Mouse (Mus musculus) left cerebral cortex, adult 2 months (tissue): ENCODE data around the gene F11r. TPM values are rescaled to one million over a fixed set of nuclear protein-coding genes. Genes with fewer than 3 reads are reported as not detected.
A peak's percentile ranks its signal among the peaks of the same experiment; 100 is the strongest.

ENCODE experiments used
- DNase-seq, 2 experiments: peaks; one replicate each; pipeline ENCODE4 v3.0.0; 2021 to 2022; ENCODE audit warnings: low spot score in 2 of 2, mixed read lengths in 1 of 2; ENCODE audit errors: extremely low spot score in 1 of 2
- H3K27ac ChIP-seq: fragments of 200-600 bp; 2 replicates; pipeline ENCODE4 v1.8.1; 2022
- H3K4me3 ChIP-seq: fragments of 200-600 bp; 2 replicates; pipeline ENCODE4 v1.8.1; 2022
- CTCF ChIP-seq: fragments of 200-600 bp; IDR thresholded peaks from 2 replicates; pipeline ENCODE4 v1.8.1; 2022; ENCODE audit warnings: antibody characterized with exemption, mild to moderate bottlenecking, moderate library complexity
- intact Hi-C: fragments of 180-260 bp; cut with DNase I; formaldehyde crosslinking; loops from one replicate; pipeline ENCODE4 v1.15.1; 2025
- long read RNA-seq, 2 experiments: library from polyadenylated mRNA; stranded (forward); transcript quantifications; one replicate each; pipeline ENCODE4 v2.0.0; 2021; ENCODE audit warnings: borderline mapping rate in 2 of 2
- total RNA-seq, 2 experiments: library from RNA; stranded (reverse); gene quantifications; 2 replicates each; pipeline ENCODE4 v1.2.3; 2021

Gene F11r
- 1 to 10 TPM; 4.9 to 6.2 TPM for total RNA-seq
- long read RNA-seq, experiment 1, partial matches to known transcripts = 0 of 2 reads
- long read RNA-seq, experiment 1, other reads (novel, unspliced or antisense) = 2 of 2 reads
- long read RNA-seq, experiment 2, partial matches to known transcripts = 0 of 1 reads
- long read RNA-seq, experiment 2, other reads (novel, unspliced or antisense) = 1 of 1 reads

DNA sequence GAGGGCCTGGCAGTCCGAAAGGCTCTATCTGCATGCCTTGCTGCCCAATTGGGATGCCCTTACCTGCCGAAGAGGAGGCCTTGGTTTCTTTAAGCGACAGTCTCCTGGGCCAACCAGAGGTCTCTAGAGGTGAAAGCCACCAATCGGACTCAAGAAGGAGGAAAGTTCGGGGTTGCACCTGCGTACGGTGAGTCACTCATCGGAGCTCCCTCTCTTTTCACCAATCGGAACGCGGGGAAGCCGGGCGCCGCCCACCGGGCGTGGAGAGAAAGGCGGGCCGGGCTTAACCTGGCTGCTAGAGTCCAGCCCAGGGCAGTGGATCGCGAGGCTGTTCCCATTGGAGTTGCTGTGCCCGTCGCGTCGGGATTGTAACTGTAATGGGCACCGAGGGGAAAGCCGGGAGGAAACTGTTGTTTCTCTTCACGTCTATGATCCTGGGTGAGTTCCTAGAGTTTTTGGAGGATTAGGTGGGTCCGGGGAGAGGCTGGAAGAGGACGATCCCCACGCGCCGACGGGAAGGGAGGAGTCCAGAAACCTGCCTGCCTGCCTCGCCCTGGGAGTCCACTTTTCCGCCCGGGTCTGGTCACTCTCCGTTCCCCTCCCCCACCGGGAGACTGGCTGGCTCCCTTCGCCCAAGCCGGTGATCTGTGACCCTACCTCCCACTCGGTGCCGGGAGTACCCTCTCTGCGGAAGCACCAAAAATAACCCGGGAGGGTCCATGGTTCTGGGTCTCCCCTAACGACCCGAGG lies at the start of gene F11r:
TSS of gene F11r (plus strand) at position 272 of the 750 bp plus-strand sequence.
- peak; percentile 26 to 30 for DNase-seq

DNA sequence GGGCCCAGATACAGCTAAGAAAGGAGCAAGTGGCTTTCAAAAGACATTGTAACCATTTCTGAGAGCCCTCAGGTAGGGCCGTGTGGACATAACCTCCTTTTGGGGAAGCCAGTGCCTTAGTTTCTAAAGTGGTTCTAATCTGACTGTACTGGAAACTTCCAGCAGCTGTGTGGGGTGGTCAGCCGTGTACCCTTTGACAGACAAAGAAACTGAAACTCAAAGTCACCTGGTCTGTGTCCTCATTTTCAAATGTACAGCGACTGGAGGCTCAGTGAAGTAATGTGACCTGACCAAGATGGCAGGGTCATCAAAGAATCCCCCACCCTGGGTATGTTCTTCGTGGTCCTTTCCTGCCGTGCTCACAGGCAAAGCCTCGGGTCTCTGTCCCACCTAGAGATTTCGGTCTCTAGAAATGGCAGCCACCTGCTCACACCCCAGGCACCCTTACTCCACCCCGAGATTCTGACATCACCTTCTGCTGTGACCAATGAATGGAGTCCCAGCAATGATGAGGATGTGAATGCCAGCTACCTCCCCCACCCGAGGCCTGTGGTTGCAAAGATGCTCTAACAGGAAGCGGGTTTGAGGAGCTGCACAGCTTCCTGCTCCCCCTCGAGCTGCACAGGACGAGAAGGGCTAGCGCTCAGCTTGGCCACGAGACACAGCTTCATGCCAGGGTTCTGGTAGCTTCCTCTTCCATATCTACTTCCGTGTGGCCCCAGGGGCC lies 48.8 kb upstream of the F11r start, which contains the start of gene Arhgap30:
TSS of gene Arhgap30 (plus strand) at position 579 of the 727 bp plus-strand sequence.
- TF ChIP-seq CTCF = no peak
- H3K4me3 ChIP-seq = no peak within 1 kb of the TSS
- intact Hi-C loops = no loop called here
- no peak within 1 kb of the TSS for H3K27ac ChIP-seq
- DNase-seq = no peak

More for the DNA sequence above, at the start of gene F11r:
- peak within 1 kb of the TSS; percentile 59 for H3K27ac ChIP-seq
- H3K4me3 ChIP-seq = peak within 1 kb of the TSS; percentile 33
- intact Hi-C loops = no loop called here
- TF ChIP-seq CTCF = peak; percentile 5; the same call in 1 of the 2 replicates

DNA sequence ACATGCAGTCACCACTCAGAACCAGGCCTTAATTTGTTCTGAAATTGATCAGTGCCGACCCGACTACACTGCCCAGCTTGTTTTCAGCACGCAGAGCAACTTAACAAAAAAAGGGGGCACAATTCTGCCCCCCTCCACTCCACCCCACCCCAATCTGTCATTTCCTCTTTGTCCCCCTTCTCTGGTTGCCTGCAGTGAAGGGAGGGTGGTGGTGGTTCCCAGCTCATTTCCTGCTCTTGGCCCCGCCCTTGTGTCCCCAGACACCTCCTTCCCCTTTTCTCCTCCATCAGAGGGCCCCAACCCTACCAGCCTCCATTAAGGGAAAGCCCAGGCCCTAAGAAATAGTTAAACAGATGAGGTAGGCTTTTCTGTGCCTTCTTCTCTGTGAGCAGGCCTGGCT lies 47.2 kb upstream of the F11r start:
- intact Hi-C loops = no loop called here
- no peak for TF ChIP-seq CTCF
- no peak overlapping the region for H3K4me3 ChIP-seq
- DNase-seq = no peak
- H3K27ac ChIP-seq = no peak overlapping the region

DNA sequence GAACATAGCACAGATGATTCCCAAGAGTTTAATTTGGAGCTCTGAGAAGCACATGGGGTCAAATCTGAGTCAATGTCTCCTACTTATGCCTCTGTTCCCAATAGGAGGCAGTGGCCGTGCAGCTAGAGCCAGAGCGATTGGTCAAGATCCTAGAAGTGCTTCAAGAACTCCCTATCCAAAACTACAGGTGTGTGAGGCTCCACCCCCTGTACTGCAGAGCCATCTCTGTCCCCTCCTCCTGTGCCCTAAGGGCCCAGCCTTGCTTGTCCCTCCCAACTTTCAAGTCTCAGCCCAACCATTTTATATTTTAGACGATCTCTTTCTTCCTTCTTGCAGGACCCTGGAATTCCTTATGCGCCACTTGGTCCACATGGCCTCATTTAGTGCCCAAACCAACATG lies 35.5 kb upstream of the F11r start:
- no peak for DNase-seq
- no peak overlapping the region for H3K27ac ChIP-seq
- H3K4me3 ChIP-seq = no peak overlapping the region
- TF ChIP-seq CTCF = no peak
- intact Hi-C loops = no loop called here

DNA sequence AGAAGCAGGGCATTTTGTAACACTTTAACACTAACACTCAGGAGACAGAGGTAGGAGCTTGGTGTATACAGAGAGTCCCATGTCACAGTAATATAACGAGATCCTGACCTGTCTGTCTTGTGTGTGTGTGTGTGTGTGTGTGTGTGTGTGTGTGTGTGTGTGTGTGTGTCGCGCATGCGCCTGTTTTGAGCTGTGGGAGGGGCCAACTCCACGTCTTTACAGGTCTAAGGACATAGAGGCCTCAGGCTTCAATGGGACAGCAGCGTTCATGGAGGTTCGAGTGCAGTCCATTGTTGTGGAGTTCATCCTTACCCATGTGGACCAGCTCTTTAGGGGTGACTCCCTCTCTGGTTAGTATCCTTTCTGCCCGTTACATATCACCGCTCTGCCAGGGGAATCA lies 34.3 kb upstream of the F11r start:
- intact Hi-C loops = no loop called here
- no peak for TF ChIP-seq CTCF
- no peak for DNase-seq
- Histone ChIP-seq H3K4me3 (no peak overlapping the region), H3K27ac (no peak overlapping the region)

DNA sequence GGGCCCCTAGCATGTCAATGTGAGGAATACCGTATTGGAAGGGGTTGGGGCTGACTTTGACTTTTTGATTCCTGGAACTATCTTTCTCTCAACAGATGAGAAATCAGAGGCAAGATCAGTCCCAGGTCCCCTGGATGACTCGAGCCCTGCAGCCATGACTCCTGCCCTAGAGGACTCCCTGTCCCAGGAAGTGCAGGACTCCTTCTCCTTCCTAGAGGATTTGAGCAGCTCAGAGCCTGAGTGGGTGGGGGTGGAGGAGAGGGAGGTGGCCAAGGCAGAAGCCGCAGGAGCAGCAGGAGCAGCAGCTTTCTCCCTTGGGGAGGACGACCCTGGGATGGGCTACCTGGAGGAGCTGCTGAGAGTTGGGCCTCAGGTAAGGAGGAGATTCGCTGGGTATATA lies 30.1 kb upstream of the F11r start:
- Histone ChIP-seq H3K27ac (no peak overlapping the region), H3K4me3 (no peak overlapping the region)
- TF ChIP-seq CTCF = no peak
- no peak for DNase-seq
- intact Hi-C loops = no loop called here

DNA sequence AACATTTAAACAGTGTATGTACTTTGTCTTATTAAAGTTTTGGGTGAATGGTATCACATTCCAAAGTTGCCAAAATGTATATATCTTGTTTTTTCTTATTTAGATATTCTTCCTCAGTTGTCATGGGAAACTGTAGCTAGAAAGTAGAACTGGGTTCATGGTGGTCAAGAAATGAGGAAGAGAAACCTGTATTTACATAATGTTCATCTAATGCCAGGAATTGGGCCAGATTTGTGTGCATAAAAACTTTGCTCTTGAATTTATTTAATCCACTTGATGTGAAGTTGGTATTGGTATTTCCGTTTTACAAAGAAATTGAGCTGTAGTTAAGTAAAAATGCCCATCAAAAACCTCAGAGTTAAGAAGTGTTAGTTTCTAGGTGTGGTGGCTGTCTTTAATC lies 27.1 kb upstream of the F11r start:
- H3K4me3 ChIP-seq = no peak overlapping the region
- DNase-seq = no peak
- TF ChIP-seq CTCF = no peak
- intact Hi-C loops = loop anchor here (2.0 to 5.0 kb wide), 3 partner anchors 69 to 298 kb away; partner anchors contain the start of genes Cfap126 and Ufc1
- no peak overlapping the region for H3K27ac ChIP-seq

DNA sequence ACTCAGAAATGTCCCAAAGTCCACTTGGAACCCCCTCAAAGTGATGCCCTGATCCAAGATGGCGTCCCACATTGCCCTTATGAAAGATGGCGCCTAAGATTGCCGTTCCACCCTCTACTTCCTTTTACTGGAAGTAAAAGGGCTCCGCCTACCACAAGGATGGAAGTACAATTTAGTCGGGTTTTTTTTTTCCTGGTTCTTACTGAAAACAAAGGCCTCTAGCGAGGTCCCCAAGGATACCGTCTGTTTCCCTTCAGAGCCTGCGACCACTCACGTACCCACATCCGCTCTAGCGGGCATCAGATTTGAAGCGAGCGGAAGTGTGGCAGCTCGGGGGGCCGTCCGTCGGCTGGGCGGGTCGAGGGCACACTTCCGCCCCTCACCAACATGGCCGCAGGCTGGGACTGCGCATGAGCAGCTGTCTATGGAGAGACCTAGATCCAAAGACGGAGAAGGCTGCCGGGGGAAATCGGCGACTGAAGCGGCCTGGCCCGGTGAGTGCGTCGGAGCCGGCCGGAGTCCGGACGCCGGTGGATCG lies 26.3 kb upstream of the F11r start, which contains the start of gene Usf1:
TSS of gene Usf1 (plus strand) at position 367 of the 538 bp plus-strand sequence.
- intact Hi-C loops = loop anchor here (1.0 to 5.0 kb wide), 7 partner anchors 31 to 299 kb away; partner anchors contain the start of genes Cfap126, Nit1, Pfdn2 and Ufc1
- no peak for TF ChIP-seq CTCF

DNA sequence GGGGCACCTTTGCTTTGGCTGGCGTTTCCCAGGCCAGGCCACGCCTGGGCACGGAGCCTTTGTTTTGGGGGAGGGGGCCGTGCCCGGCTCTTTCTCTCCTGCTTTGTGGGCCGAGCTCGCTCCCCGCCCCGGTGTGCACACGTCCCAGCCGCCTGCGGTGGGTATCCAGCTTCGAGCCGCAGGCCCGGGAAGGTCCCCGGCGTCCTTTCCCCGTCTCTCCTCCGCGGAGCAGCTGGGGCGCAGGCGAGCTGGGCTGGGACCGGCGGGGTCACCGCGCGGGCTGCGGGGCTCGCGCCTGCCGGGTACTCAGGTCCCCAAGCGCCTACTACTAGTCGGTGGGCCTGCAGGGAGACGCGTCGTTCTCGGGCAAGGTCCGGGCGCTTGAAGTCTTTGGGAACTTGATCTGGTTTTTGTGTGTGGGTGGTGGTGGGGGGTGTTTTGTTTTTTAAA lies 25.8 kb upstream of the F11r start:
- intact Hi-C loops = loop anchor here (1.0 to 5.0 kb wide), 7 partner anchors 31 to 299 kb away; partner anchors contain the start of genes Cfap126, Nit1, Pfdn2 and Ufc1
- DNase-seq = no peak
- Histone ChIP-seq H3K4me3 (peak overlapping the region; percentile 86), H3K27ac (peak overlapping the region; percentile 99)
- no peak for TF ChIP-seq CTCF

More for the DNA sequence above, 26.3 kb upstream of the F11r start, which contains the start of gene Usf1:
- H3K27ac ChIP-seq = peak within 1 kb of the TSS; percentile 99
- peak; percentile 94 for DNase-seq
- H3K4me3 ChIP-seq = peak within 1 kb of the TSS; percentile 86

DNA sequence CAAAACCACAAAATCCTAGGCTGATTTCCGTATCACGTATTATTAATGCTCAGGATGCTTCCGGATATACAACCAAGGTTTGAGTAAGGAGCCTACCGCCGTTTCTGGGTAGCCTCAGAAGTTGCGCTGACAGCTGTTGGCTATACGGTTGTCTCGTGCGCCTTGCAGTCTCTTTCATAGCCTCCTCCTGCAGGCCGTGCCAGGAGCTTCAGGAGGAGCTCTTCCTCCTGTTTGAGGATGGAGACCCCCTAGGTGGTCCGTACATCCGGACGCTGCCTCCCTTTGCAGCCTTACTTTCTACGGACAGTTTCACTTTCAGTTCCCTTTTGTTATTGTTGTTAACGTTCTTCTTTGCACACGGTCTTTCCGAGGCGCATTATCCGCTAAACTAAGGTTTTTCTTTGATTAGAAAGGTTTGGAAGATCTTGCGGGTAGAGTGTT lies 25.3 kb upstream of the F11r start:
- Histone ChIP-seq H3K4me3 (peak overlapping the region; percentile 86), H3K27ac (peak overlapping the region; percentile 99)
- intact Hi-C loops = loop anchor here (2.0 to 5.0 kb wide), 3 partner anchors 59 to 300 kb away; partner anchors contain the start of genes Cfap126 and Ufc1
- peak in 1 of 2 experiments; percentile 31 for DNase-seq
- peak; percentile 5 for TF ChIP-seq CTCF

DNA sequence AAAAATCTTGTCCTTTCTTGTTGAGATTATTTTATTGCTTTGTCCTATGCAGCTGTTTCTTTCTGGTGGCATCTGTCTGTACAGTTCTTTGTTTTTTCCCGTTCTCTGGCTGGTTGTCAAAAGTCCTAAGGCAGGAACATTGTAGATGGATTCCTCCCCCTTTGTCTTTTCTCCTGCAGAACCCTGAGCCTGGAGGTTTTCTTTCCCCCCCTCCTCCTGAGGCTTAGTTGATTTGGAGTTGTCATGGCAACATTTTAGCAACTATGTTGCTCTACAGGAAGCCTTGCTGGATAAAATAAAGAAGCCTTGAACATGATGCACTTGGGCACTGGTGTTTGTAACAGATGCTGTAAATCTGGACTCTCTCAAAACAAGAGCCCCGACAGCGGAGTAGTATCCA lies 24.9 kb upstream of the F11r start:
- no peak for DNase-seq
- Histone ChIP-seq H3K4me3 (peak overlapping the region; percentile 86), H3K27ac (peak overlapping the region; percentile 99)
- intact Hi-C loops = loop anchor here (2.0 to 5.0 kb wide), 3 partner anchors 58 to 300 kb away; partner anchors contain the start of genes Cfap126 and Ufc1
- no peak for TF ChIP-seq CTCF
